Mouse (Mus musculus) embryonic fibroblast, embryonic 13.5 days (primary cell): ENCODE measurements around the gene Ank2. TPM values are rescaled to one million over a fixed set of nuclear protein-coding genes. Genes with fewer than 3 reads are reported as not detected.
"Not testable (repeated sequence)": the region's sequence is repeated elsewhere in the genome, so short reads cannot be mapped to it uniquely, and the experiment has no call there.

Experiments
- H3K27ac ChIP-seq: 2 replicates; pipeline ENCODE4 v1.5.1; 2012; ENCODE audit warnings: low read length, control low read depth, inconsistent platforms; ENCODE audit not compliant: insufficient read depth
- H3K4me1 ChIP-seq: 2 replicates; pipeline ENCODE4 v1.6.1; 2011; ENCODE audit warnings: low read length; ENCODE audit not compliant: control insufficient read depth, insufficient read depth
- H3K4me3 ChIP-seq: 2 replicates; pipeline ENCODE4 v1.5.1; 2011; ENCODE audit warnings: mild to moderate bottlenecking, control low read depth, low read length; ENCODE audit not compliant: insufficient read depth
- CTCF ChIP-seq: IDR thresholded peaks from 2 replicates; pipeline ENCODE4 v1.5.1; 2011; ENCODE audit warnings: mild to moderate bottlenecking, control low read depth, low read length, moderate library complexity, borderline replicate concordance; ENCODE audit not compliant: insufficient read depth
- POLR2A ChIP-seq: IDR thresholded peaks from 2 replicates; pipeline ENCODE4 v1.6.1; 2011; ENCODE audit warnings: low read depth, mild to moderate bottlenecking, control low read depth, low read length, moderate library complexity
- polyA plus RNA-seq: library from polyadenylated mRNA; stranded (reverse); fragments of >200 nt; gene quantifications from 2 replicates; pipeline ENCODE4 v1.2.4, GENCODE M21; 2011; ENCODE audit warnings: low read depth; ENCODE audit not compliant: missing spikeins, insufficient read length

Ank2 gene
- polyA plus RNA-seq, 1 experiment: 53.8 TPM

GRCm38 (mm10) chr3:127331562-127331961 is 167.6 kb downstream of the Ank2 start:
- no peak for TF ChIP-seq POLR2A
- no peak for TF ChIP-seq CTCF
- Histone ChIP-seq H3K4me1 (no peaks in the 10 kb centered on the region), H3K4me3 (no peak overlapping the region), H3K27ac (no peak overlapping the region)

- Histone ChIP-seq H3K4me1 (no peaks in the 10 kb centered on the region), H3K27ac (no peak overlapping the region), H3K4me3 (no peak overlapping the region)
- no peak for TF ChIP-seq CTCF
- no peak for TF ChIP-seq POLR2A
Measured at GRCm38 (mm10) chr3:127326355-127326754, 172.8 kb downstream of the Ank2 start.

- TF ChIP-seq CTCF (no peak), POLR2A (no peak)
- H3K27ac ChIP-seq: no peak overlapping the region
Measured at GRCm38 (mm10) chr3:127322870-127323269, 176.3 kb downstream of the Ank2 start.

GRCm38 (mm10) chr3:127321645-127322044 is 177.5 kb downstream of the Ank2 start:
- TF ChIP-seq CTCF: no peak
- no peak for TF ChIP-seq POLR2A

More at GRCm38 (mm10) chr3:127322870-127323269, 176.3 kb downstream of the Ank2 start:
- Histone ChIP-seq H3K4me3 (no peak overlapping the region), H3K4me1 (no peaks in the 10 kb centered on the region)

GRCm38 (mm10) chr3:127321031-127321430 is 178.1 kb downstream of the Ank2 start:
- H3K4me3 ChIP-seq, H3K4me1 ChIP-seq, H3K27ac ChIP-seq: not testable (repeated sequence)

More at GRCm38 (mm10) chr3:127321645-127322044, 177.5 kb downstream of the Ank2 start:
- Histone ChIP-seq H3K4me3 (no peak overlapping the region), H3K27ac (no peak overlapping the region), H3K4me1 (no peaks in the 10 kb centered on the region)

- H3K27ac ChIP-seq: no peak overlapping the region
- no peaks in the 10 kb centered on the region for H3K4me1 ChIP-seq
- TF ChIP-seq POLR2A: no peak
- TF ChIP-seq CTCF: no peak
- no peak overlapping the region for H3K4me3 ChIP-seq
Measured at GRCm38 (mm10) chr3:127320311-127320710, 178.8 kb downstream of the Ank2 start.

- H3K4me3 ChIP-seq: no peak overlapping the region
- H3K4me1 ChIP-seq: no peaks in the 10 kb centered on the region
- no peak overlapping the region for H3K27ac ChIP-seq
- TF ChIP-seq POLR2A (no peak), CTCF (no peak)
Measured at GRCm38 (mm10) chr3:127317641-127318040, 181.5 kb downstream of the Ank2 start.

- TF ChIP-seq POLR2A (no peak), CTCF (no peak)
- Histone ChIP-seq H3K27ac (no peak overlapping the region), H3K4me1 (no peaks in the 10 kb centered on the region), H3K4me3 (no peak overlapping the region)
Measured at GRCm38 (mm10) chr3:127316717-127317116, 182.4 kb downstream of the Ank2 start.

GRCm38 (mm10) chr3:127311521-127311920 is 187.6 kb downstream of the Ank2 start:
- Histone ChIP-seq H3K4me3 (no peak overlapping the region), H3K4me1 (no peaks in the 10 kb centered on the region), H3K27ac (no peak overlapping the region)
- no peak for TF ChIP-seq CTCF
- no peak for TF ChIP-seq POLR2A

GRCm38 (mm10) chr3:127310079-127310478 is 189.1 kb downstream of the Ank2 start:
- Histone ChIP-seq H3K4me3 (no peak overlapping the region), H3K4me1 (no peaks in the 10 kb centered on the region), H3K27ac (no peak overlapping the region)
- no peak for TF ChIP-seq POLR2A
- TF ChIP-seq CTCF: no peak

GRCm38 (mm10) chr3:127303957-127304553 is 195.1 kb downstream of the Ank2 start:
- Histone ChIP-seq H3K4me3 (no peak overlapping the region), H3K27ac (no peak overlapping the region), H3K4me1 (no peaks in the 10 kb centered on the region)
- TF ChIP-seq CTCF (no peak), POLR2A (no peak)
